Mouse (Mus musculus) midbrain, embryonic 12.5 days (tissue): ENCODE data around the gene Slc41a2. TPM values are rescaled to one million over a fixed set of nuclear protein-coding genes. Genes with fewer than 3 reads are reported as not detected.

Source experiments
- ATAC-seq: fragments of 200-750 bp; cut with Nextera tagmentation; 2 replicates; pipeline ENCODE4 v1.8.0; 2017; ENCODE audit warnings: low read depth, moderate TSS enrichment, moderate library complexity; ENCODE audit not compliant: low FRiP score
- H3K27ac ChIP-seq: fragments of 300-500 bp; sonication (generic); replicated peaks from 2 replicates; pipeline ENCODE4 v1.5.1; 2016; ENCODE audit warnings: mild to moderate bottlenecking
- H3K27me3 ChIP-seq: fragments of 300-500 bp; sonication (generic); 2 replicates; pipeline ENCODE4 v1.6.1; 2016; ENCODE audit warnings: mild to moderate bottlenecking
- H3K36me3 ChIP-seq: fragments of 300-500 bp; sonication (generic); 2 replicates; pipeline ENCODE4 v1.6.1; 2016
- H3K4me1 ChIP-seq: fragments of 300-500 bp; sonication (generic); 2 replicates; pipeline ENCODE4 v1.6.1; 2016
- H3K4me2 ChIP-seq: fragments of 300-500 bp; sonication (generic); replicated peaks from 2 replicates; pipeline ENCODE4 v1.6.1; 2016; ENCODE audit warnings: mild to moderate bottlenecking, moderate library complexity
- H3K4me3 ChIP-seq: fragments of 300-500 bp; sonication (generic); 2 replicates; pipeline ENCODE4 v1.5.1; 2016; ENCODE audit warnings: mild to moderate bottlenecking
- H3K9ac ChIP-seq: fragments of 300-500 bp; sonication (generic); replicated peaks from 2 replicates; pipeline ENCODE4 v1.6.1; 2016; ENCODE audit warnings: mild to moderate bottlenecking, moderate library complexity
- H3K9me3 ChIP-seq: fragments of 300-500 bp; sonication (generic); 2 replicates; pipeline ENCODE4 v1.6.1; 2016; ENCODE audit warnings: mild to moderate bottlenecking
- WGBS: fragments of 180-500 bp; shearing (Covaris S2); methylation state at CpG from one replicate; pipeline ENCODE4 v1.1.7; 2016; 5-methylcytosine and 5-hydroxymethylcytosine counted together
- polyA plus RNA-seq: library from polyadenylated mRNA; unstranded; fragments of >200 nt; fragmentation: Nextera tagmentation; extraction: Ambion mirVana; gene quantifications from 2 replicates; pipeline ENCODE4 v1.2.1, GENCODE M21; 2016

Slc41a2 gene
- polyA plus RNA-seq, 1 experiment from 2014 or later, result 2.3 TPM

GRCm38 (mm10) chr10:83217256-83217655, 120.4 kb downstream of the Slc41a2 start:
- Histone ChIP-seq H3K4me2 (no peak overlapping the region), H3K9me3 (no peaks in the 10 kb centered on the region), H3K9ac (no peak overlapping the region), H3K4me1 (no peaks in the 10 kb centered on the region), H3K36me3 (no peaks in the 10 kb centered on the region), H3K4me3 (no peak overlapping the region), H3K27ac (no peak overlapping the region), H3K27me3 (no peaks in the 10 kb centered on the region)
- WGBS, result 79% methylated on average over 5 of the region's 5 CpGs
- no peak for ATAC-seq

GRCm38 (mm10) chr10:83215559-83215958, 122.1 kb downstream of the Slc41a2 start:
- Histone ChIP-seq H3K9me3 (no peaks in the 10 kb centered on the region), H3K4me1 (no peaks in the 10 kb centered on the region; the same call in 1 of the 2 replicates), H3K9ac (no peak overlapping the region), H3K4me3 (no peak overlapping the region), H3K27me3 (no peaks in the 10 kb centered on the region), H3K27ac (no peak overlapping the region), H3K36me3 (no peaks in the 10 kb centered on the region), H3K4me2 (no peak overlapping the region)
- ATAC-seq, result no peak
- 79% methylated on average over 5 of the region's 5 CpGs for whole genome bisulfite sequencing

DNA sequence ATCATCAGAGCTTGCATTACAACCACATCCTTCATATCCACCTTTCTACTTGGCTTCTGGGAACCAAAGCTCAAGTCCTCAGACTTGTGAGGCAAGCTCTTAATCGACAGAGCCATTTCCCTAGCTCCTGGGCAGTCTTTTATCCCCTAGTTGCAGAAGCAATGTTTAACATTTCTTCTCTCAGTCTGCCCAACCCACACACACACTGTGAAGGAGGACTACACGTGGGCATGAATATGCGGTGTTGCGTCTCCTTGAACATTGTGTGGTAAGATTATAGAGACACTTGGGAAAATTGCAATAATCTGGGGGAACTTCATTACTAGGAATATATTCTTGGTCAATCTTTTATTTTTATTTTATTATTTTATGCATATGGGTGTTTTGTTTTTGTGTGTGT, 125.1 kb downstream of the Slc41a2 start:
- whole genome bisulfite sequencing, result 92% methylated on average over 4 of the region's 4 CpGs
- no peak overlapping the region for H3K4me3 ChIP-seq
- no peak overlapping the region for H3K9ac ChIP-seq
- H3K36me3 ChIP-seq, result no peaks in the 10 kb centered on the region
- H3K9me3 ChIP-seq, result no peaks in the 10 kb centered on the region
- H3K4me1 ChIP-seq, result peaks cover 5% of the 10 kb centered on the region
- no peaks in the 10 kb centered on the region for H3K27me3 ChIP-seq
- no peak for ATAC-seq
- H3K4me2 ChIP-seq, result no peak overlapping the region
- no peak overlapping the region for H3K27ac ChIP-seq

GRCm38 (mm10) chr10:83210968-83211583, 126.6 kb downstream of the Slc41a2 start:
- Histone ChIP-seq H3K4me2 (no peak overlapping the region), H3K4me3 (no peak overlapping the region), H3K9ac (no peak overlapping the region), H3K27me3 (no peaks in the 10 kb centered on the region), H3K9me3 (no peaks in the 10 kb centered on the region), H3K36me3 (no peaks in the 10 kb centered on the region), H3K4me1 (peaks cover 5% of the 10 kb centered on the region), H3K27ac (no peak overlapping the region)
- 37% methylated on average over 6 of the region's 6 CpGs for WGBS
- ATAC-seq, result no peak

- no peak overlapping the region for H3K4me3 ChIP-seq
These were observed 127.6 kb downstream of the Slc41a2 start for GRCm38 (mm10) chr10:83210122-83210521.

GRCm38 (mm10) chr10:83209388-83209787, 128.3 kb downstream of the Slc41a2 start:
- no peak for ATAC-seq
- H3K27ac ChIP-seq, result no peak overlapping the region
- 84% methylated on average over 12 of the region's 12 CpGs for WGBS
- no peak overlapping the region for H3K4me2 ChIP-seq
- no peak overlapping the region for H3K9ac ChIP-seq
- H3K4me1 ChIP-seq, result peaks cover 5% of the 10 kb centered on the region
- H3K27me3 ChIP-seq, result no peaks in the 10 kb centered on the region
- no peaks in the 10 kb centered on the region for H3K36me3 ChIP-seq
- no peaks in the 10 kb centered on the region for H3K9me3 ChIP-seq
- no peak overlapping the region for H3K4me3 ChIP-seq

More at GRCm38 (mm10) chr10:83210122-83210521, 127.6 kb downstream of the Slc41a2 start:
- ATAC-seq, result no peak
- no peaks in the 10 kb centered on the region for H3K27me3 ChIP-seq
- H3K4me2 ChIP-seq, result no peak overlapping the region
- H3K4me1 ChIP-seq, result peaks cover 5% of the 10 kb centered on the region
- H3K9ac ChIP-seq, result no peak overlapping the region
- no peak overlapping the region for H3K27ac ChIP-seq
- no peaks in the 10 kb centered on the region for H3K9me3 ChIP-seq
- no peaks in the 10 kb centered on the region for H3K36me3 ChIP-seq
- 70% methylated on average over 16 of the region's 16 CpGs for WGBS

DNA sequence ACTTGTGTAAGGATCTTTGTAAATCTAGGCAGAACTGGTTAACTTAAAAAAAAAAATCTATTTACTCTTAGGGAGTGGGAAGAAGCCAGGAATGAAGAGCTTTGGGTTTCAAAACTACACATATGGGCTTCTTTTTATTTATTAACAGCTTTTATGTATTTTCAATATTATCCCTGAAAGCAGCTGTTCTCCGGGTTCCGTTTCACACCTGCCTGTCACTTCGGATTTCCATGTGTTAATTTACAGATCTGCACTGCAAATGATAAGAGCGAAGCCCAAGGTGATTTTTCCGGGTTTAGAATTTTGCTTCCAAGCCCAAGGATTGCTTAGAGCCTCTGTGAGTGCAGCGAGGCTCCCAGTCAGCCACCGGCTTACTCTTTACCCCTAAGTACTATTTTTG, 129.2 kb downstream of the Slc41a2 start:
- no peaks in the 10 kb centered on the region for H3K9me3 ChIP-seq
- 88% methylated on average over 7 of the region's 7 CpGs for WGBS

GRCm38 (mm10) chr10:83202906-83203702, 134.6 kb downstream of the Slc41a2 start:
- Histone ChIP-seq H3K27ac (no peak overlapping the region), H3K9me3 (no peaks in the 10 kb centered on the region), H3K36me3 (no peaks in the 10 kb centered on the region), H3K27me3 (no peaks in the 10 kb centered on the region), H3K4me1 (no peaks in the 10 kb centered on the region), H3K9ac (no peak overlapping the region), H3K4me3 (no peak overlapping the region), H3K4me2 (no peak overlapping the region)
- 88% methylated on average over 14 of the region's 14 CpGs for WGBS
- ATAC-seq, result no peak

More for the DNA sequence above, 129.2 kb downstream of the Slc41a2 start:
- H3K36me3 ChIP-seq, result no peaks in the 10 kb centered on the region
- no peak overlapping the region for H3K27ac ChIP-seq
- no peak overlapping the region for H3K4me3 ChIP-seq
- H3K27me3 ChIP-seq, result no peaks in the 10 kb centered on the region
- H3K4me1 ChIP-seq, result peaks cover 5% of the 10 kb centered on the region
- H3K4me2 ChIP-seq, result no peak overlapping the region
- no peak for ATAC-seq
- no peak overlapping the region for H3K9ac ChIP-seq

DNA sequence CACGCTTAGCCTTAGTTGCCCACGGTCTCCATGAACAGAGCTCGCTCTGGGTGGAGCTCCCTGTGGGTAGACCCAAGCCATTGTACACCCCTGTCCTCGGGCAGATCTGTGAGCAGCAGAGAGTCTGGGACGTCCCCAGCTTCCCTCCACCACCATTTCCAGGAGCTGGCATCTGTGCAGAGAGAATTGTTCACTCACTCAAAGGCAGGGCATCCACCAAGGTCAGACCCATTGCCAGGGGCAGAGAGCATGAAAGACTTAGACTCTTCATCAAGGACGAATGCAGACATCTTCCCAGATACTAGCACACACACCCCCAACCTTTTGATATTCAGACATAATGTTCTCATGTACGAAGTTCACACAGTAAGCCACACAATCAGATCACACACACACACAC, 136.2 kb downstream of the Slc41a2 start:
- no peaks in the 10 kb centered on the region for H3K4me1 ChIP-seq
- H3K9ac ChIP-seq, result no peak overlapping the region
- no peak overlapping the region for H3K27ac ChIP-seq
- H3K4me3 ChIP-seq, result no peak overlapping the region
- no peaks in the 10 kb centered on the region for H3K27me3 ChIP-seq
- no peak for ATAC-seq
- 79% methylated on average over 7 of the region's 7 CpGs for WGBS
- no peaks in the 10 kb centered on the region for H3K36me3 ChIP-seq
- H3K4me2 ChIP-seq, result no peak overlapping the region
- H3K9me3 ChIP-seq, result no peaks in the 10 kb centered on the region

GRCm38 (mm10) chr10:83199290-83199689, 138.4 kb downstream of the Slc41a2 start:
- H3K9me3 ChIP-seq, result no peaks in the 10 kb centered on the region

DNA sequence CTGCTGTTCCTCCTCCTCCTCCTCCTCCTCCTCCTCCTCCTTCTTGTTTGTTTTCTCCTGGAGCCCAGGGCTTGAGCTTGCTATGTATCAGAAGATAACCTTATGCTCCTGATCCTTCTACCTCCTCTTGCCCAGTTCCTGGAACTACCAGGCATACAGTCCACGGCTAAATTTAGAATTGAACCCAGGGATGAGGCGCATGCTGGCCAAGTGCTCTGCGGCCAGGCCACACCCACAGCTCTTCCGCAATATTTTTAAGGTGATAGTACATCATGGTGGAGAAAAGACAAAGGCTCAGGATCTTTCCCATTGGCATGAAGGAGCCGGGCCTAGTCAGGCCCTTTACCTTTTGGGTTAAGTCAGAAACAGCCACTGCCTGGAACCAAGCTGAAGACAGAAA, 139.0 kb downstream of the Slc41a2 start:
- Histone ChIP-seq H3K27ac (no peak overlapping the region), H3K27me3 (no peaks in the 10 kb centered on the region), H3K9ac (no peak overlapping the region), H3K4me3 (no peak overlapping the region), H3K36me3 (no peaks in the 10 kb centered on the region), H3K9me3 (no peaks in the 10 kb centered on the region), H3K4me1 (0 out of 2 replicates have a peak, but pooled peaks cover 2% of the 10 kb centered on the region), H3K4me2 (no peak overlapping the region)
- ATAC-seq, result no peak
- 88% methylated on average over 5 of the region's 5 CpGs for WGBS

More at GRCm38 (mm10) chr10:83199290-83199689, 138.4 kb downstream of the Slc41a2 start:
- WGBS, result 86% methylated on average over 9 of the region's 9 CpGs
- Histone ChIP-seq H3K27me3 (no peaks in the 10 kb centered on the region), H3K27ac (no peak overlapping the region), H3K4me3 (no peak overlapping the region), H3K4me1 (0 out of 2 replicates have a peak, but pooled peaks cover 2% of the 10 kb centered on the region), H3K4me2 (no peak overlapping the region), H3K36me3 (no peaks in the 10 kb centered on the region), H3K9ac (no peak overlapping the region)
- no peak for ATAC-seq

GRCm38 (mm10) chr10:83197690-83198336, 139.9 kb downstream of the Slc41a2 start:
- no peak overlapping the region for H3K9ac ChIP-seq
- H3K9me3 ChIP-seq, result no peaks in the 10 kb centered on the region
- no peak overlapping the region for H3K4me2 ChIP-seq
- no peak for ATAC-seq
- 49% methylated on average over 11 of the region's 11 CpGs for WGBS
- no peaks in the 10 kb centered on the region for H3K36me3 ChIP-seq
- H3K4me1 ChIP-seq, result 0 out of 2 replicates have a peak, but pooled peaks cover 2% of the 10 kb centered on the region
- H3K27ac ChIP-seq, result no peak overlapping the region
- no peak overlapping the region for H3K4me3 ChIP-seq
- no peaks in the 10 kb centered on the region for H3K27me3 ChIP-seq
